Mouse (Mus musculus): ENCODE data around the gene Lrriq4. TPM values are rescaled to one million over a fixed set of nuclear protein-coding genes. Genes with fewer than 3 reads are reported as not detected.

The Lrriq4 gene
- total and polyA plus RNA-seq, 3 experiments: not detected

DNA sequence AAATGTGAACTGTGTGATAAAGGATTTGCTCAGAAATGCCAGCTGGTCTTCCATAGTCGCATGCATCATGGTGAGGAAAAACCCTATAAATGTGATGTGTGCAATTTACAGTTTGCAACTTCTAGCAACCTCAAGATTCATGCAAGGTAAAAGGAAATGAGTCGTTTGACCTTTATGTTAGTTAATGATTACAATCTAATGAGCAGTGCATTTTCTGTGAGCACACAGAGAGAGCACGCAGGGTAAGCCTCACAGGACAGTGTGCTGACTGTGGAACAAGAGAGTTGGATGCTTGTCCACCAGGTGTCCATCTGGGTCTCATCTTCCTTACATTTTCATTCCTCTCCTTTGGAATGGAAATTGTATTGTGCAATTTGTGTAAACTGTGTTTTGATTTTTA lies 35.3 kb upstream of the Lrriq4 start:
- 78% methylated on average over 3 of the region's 3 CpGs for WGBS
- no peak for DNase-seq
- Histone ChIP-seq H3K4me1 (ENCODE audit: control insufficient read depth, insufficient read depth, low read length) (peaks cover 5% of the 10 kb centered on the region), H3K9ac (ENCODE audit: low read depth, low read length) (no peak overlapping the region), H3K4me3 (no peak overlapping the region), H3K27ac (no peak overlapping the region), H3K27me3 (ENCODE audit: control insufficient read depth, insufficient read depth, low read length) (no peaks in the 10 kb centered on the region), H3K36me3 (ENCODE audit: control insufficient read depth, insufficient read depth, low read length) (peaks cover 18% of the 10 kb centered on the region), H3K79me2 (replicated peaks; ENCODE audit: control insufficient read depth, insufficient read depth, low read length) (peaks cover 1% of the 10 kb centered on the region)
- TF ChIP-seq EP300 (IDR thresholded peaks at IDR 0.05; ENCODE audit: insufficient read depth, low read depth, low read length) (no peak), POLR2A (IDR thresholded peaks at IDR 0.05; ENCODE audit: insufficient read depth, low read depth, low read length) (no peak), CTCF (IDR thresholded peaks at IDR 0.05) (no peak)
- intact Hi-C loops (cut with DNase I): loop anchor here (5.0 to 10.0 kb wide), 2 partner anchors 203 to 1786 kb away; partner anchors contain the start of gene Pik3ca

- Histone ChIP-seq H3K27ac (no peak overlapping the region), H3K36me3 (ENCODE audit: control insufficient read depth, insufficient read depth, low read length) (peaks cover 16% of the 10 kb centered on the region), H3K4me3 (no peak overlapping the region), H3K9ac (ENCODE audit: low read depth, low read length) (no peak overlapping the region), H3K79me2 (replicated peaks; ENCODE audit: control insufficient read depth, insufficient read depth, low read length) (no peaks in the 10 kb centered on the region; the same call in none of the 2 replicates), H3K27me3 (ENCODE audit: control insufficient read depth, insufficient read depth, low read length) (no peaks in the 10 kb centered on the region), H3K4me1 (ENCODE audit: control insufficient read depth, insufficient read depth, low read length) (peaks cover 2% of the 10 kb centered on the region)
- 92% methylated on average over 4 of the region's 4 CpGs for WGBS
- TF ChIP-seq POLR2A (IDR thresholded peaks at IDR 0.05; ENCODE audit: insufficient read depth, low read depth, low read length): no peak
- no peak for TF ChIP-seq EP300 (IDR thresholded peaks at IDR 0.05; ENCODE audit: insufficient read depth, low read depth, low read length)
- TF ChIP-seq CTCF (IDR thresholded peaks at IDR 0.05): no peak
- intact Hi-C loops (cut with DNase I): no loop called here
- DNase-seq: no peak
These were observed 33.4 kb upstream of the Lrriq4 start for GRCm38 (mm10) chr3:30610930-30611329.

- Histone ChIP-seq H3K4me1 (ENCODE audit: control insufficient read depth, insufficient read depth, low read length) (no peaks in the 10 kb centered on the region), H3K36me3 (ENCODE audit: control insufficient read depth, insufficient read depth, low read length) (no peaks in the 10 kb centered on the region), H3K4me3 (no peak overlapping the region), H3K27ac (no peak overlapping the region), H3K27me3 (ENCODE audit: control insufficient read depth, insufficient read depth, low read length) (no peaks in the 10 kb centered on the region), H3K9ac (ENCODE audit: low read depth, low read length) (no peak overlapping the region), H3K79me2 (replicated peaks; ENCODE audit: control insufficient read depth, insufficient read depth, low read length) (no peaks in the 10 kb centered on the region)
- 62% methylated on average over 8 of the region's 8 CpGs for WGBS
- intact Hi-C loops (cut with DNase I): no loop called here
- DNase-seq: no peak
- no peak for TF ChIP-seq CTCF (IDR thresholded peaks at IDR 0.05)
- no peak for TF ChIP-seq EP300 (IDR thresholded peaks at IDR 0.05; ENCODE audit: insufficient read depth, low read depth, low read length)
- TF ChIP-seq POLR2A (IDR thresholded peaks at IDR 0.05; ENCODE audit: insufficient read depth, low read depth, low read length): no peak
These were observed 24.2 kb upstream of the Lrriq4 start for GRCm38 (mm10) chr3:30620132-30620531.

- H3K79me2 ChIP-seq (replicated peaks; ENCODE audit: control insufficient read depth, insufficient read depth, low read length): no peaks in the 10 kb centered on the region
- no peak overlapping the region for H3K27ac ChIP-seq
- 56% methylated on average over 3 of the region's 3 CpGs for WGBS
- no peak overlapping the region for H3K9ac ChIP-seq (ENCODE audit: low read depth, low read length)
- TF ChIP-seq POLR2A (IDR thresholded peaks at IDR 0.05; ENCODE audit: insufficient read depth, low read depth, low read length) (no peak), CTCF (IDR thresholded peaks at IDR 0.05) (no peak), EP300 (IDR thresholded peaks at IDR 0.05; ENCODE audit: insufficient read depth, low read depth, low read length) (no peak)
- H3K36me3 ChIP-seq (ENCODE audit: control insufficient read depth, insufficient read depth, low read length): no peaks in the 10 kb centered on the region
- intact Hi-C loops (cut with DNase I): no loop called here
- H3K4me3 ChIP-seq: no peak overlapping the region
- H3K4me1 ChIP-seq (ENCODE audit: control insufficient read depth, insufficient read depth, low read length): no peaks in the 10 kb centered on the region
- DNase-seq: no peak
- no peaks in the 10 kb centered on the region for H3K27me3 ChIP-seq (ENCODE audit: control insufficient read depth, insufficient read depth, low read length)
These were observed 10.6 kb upstream of the Lrriq4 start for GRCm38 (mm10) chr3:30633681-30634080.

DNA sequence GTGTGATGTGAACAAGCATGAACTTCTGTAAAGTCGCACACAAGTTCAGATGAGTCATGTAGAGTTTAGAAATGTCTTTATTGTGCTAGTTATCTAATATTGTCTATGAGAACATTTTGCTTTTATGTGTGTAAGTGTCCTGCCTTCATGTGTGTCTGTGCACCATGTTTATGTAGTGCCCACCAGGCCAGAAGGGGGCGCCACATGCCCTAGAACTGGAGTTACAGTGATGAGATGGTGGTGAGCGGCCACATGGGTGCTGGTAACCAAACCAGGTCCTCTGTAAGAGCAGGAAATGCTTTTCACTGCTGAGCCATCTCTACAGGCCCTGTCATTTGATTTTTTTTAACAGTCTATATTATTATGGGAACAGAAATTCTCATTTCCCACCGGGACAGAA lies 8.7 kb upstream of the Lrriq4 start:
- Histone ChIP-seq H3K4me3 (no peak overlapping the region), H3K9ac (ENCODE audit: low read depth, low read length) (no peak overlapping the region), H3K79me2 (replicated peaks; ENCODE audit: control insufficient read depth, insufficient read depth, low read length) (no peaks in the 10 kb centered on the region), H3K4me1 (ENCODE audit: control insufficient read depth, insufficient read depth, low read length) (no peaks in the 10 kb centered on the region), H3K36me3 (ENCODE audit: control insufficient read depth, insufficient read depth, low read length) (no peaks in the 10 kb centered on the region), H3K27ac (no peak overlapping the region), H3K27me3 (ENCODE audit: control insufficient read depth, insufficient read depth, low read length) (no peaks in the 10 kb centered on the region)
- TF ChIP-seq EP300 (IDR thresholded peaks at IDR 0.05; ENCODE audit: insufficient read depth, low read depth, low read length) (no peak), CTCF (IDR thresholded peaks at IDR 0.05) (no peak), POLR2A (IDR thresholded peaks at IDR 0.05; ENCODE audit: insufficient read depth, low read depth, low read length) (no peak)
- intact Hi-C loops (cut with DNase I): no loop called here
- 78% methylated on average over 4 of the region's 4 CpGs for WGBS
- DNase-seq: no peak

- H3K9ac ChIP-seq (ENCODE audit: low read depth, low read length): no peak overlapping the region
- intact Hi-C loops (cut with DNase I): no loop called here
- H3K27me3 ChIP-seq (ENCODE audit: control insufficient read depth, insufficient read depth, low read length): peaks cover 7% of the 10 kb centered on the region
- no peak overlapping the region for H3K4me3 ChIP-seq
- no peaks in the 10 kb centered on the region for H3K79me2 ChIP-seq (replicated peaks; ENCODE audit: control insufficient read depth, insufficient read depth, low read length)
- no peaks in the 10 kb centered on the region; the same call in 1 of the 2 replicates for H3K4me1 ChIP-seq (ENCODE audit: control insufficient read depth, insufficient read depth, low read length)
- WGBS: 42% methylated on average over 8 of the region's 8 CpGs
- DNase-seq: no peak
- TF ChIP-seq CTCF (IDR thresholded peaks at IDR 0.05) (no peak), EP300 (IDR thresholded peaks at IDR 0.05; ENCODE audit: insufficient read depth, low read depth, low read length) (no peak), POLR2A (IDR thresholded peaks at IDR 0.05; ENCODE audit: insufficient read depth, low read depth, low read length) (no peak)
- H3K36me3 ChIP-seq (ENCODE audit: control insufficient read depth, insufficient read depth, low read length): no peaks in the 10 kb centered on the region
- no peak overlapping the region for H3K27ac ChIP-seq
These were observed 2.5 kb downstream of the Lrriq4 start for GRCm38 (mm10) chr3:30646761-30647160.
